Mouse (Mus musculus) layer of hippocampus, postnatal 14 days (tissue): ENCODE results near the gene Neurod4. TPM values are rescaled to one million over a fixed set of nuclear protein-coding genes. Genes with fewer than 3 reads are reported as not detected.

Source experiments
- DNase-seq, 2 experiments: peaks; one replicate each; pipeline ENCODE4 v3.0.0; 2021 to 2022; ENCODE audit warnings: low spot score in 2 of 2, mixed read lengths in 1 of 2
- total RNA-seq, 2 experiments: library from RNA; stranded (reverse); gene quantifications; 2 replicates each; pipeline ENCODE4 v1.2.3; 2021

Neurod4 gene
- total RNA-seq, 2 experiments from 2014 or later: 0.19 to 0.30 TPM

DNA sequence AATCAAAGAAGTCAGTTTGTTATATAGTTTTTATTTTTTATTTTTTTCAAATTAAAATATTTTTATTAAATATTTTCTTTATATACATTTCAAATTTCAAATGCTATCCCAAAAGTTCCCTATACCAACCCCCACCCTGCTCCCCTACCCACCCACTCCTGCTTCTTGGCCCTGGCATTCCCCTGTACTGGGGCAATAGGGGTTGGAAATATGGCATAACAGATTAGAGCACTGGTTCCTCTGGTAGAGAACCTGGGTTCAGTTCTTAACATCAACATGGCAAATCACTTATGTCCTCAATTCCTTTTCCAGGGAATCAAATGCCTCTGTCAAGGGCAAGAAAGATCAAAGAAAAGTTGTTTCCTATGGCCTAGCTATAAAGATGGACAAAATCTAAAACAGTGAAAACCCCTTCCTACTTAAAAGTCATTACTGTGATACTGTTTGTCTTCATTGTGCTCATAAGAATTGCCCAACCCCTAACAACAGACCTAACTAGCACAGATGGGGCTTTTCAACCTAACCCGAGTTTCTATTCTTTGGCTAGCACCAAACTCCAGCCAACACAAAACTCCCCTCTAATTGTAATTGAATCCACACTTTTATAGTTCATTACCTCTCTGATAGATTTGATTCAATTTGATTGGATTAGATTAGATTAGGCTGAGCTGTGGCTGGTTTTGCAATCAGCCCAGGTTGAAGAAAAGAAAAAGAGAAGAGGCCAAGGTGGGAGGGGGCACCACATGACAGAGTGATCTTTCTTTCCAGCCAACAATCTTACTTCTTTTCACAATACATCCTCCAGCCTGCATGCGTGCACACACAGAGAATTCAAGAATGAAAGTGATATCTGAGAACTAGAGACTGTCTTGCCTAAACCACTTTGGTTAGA, 41.5 kb downstream of the Neurod4 start:
- no peak for DNase-seq

DNA sequence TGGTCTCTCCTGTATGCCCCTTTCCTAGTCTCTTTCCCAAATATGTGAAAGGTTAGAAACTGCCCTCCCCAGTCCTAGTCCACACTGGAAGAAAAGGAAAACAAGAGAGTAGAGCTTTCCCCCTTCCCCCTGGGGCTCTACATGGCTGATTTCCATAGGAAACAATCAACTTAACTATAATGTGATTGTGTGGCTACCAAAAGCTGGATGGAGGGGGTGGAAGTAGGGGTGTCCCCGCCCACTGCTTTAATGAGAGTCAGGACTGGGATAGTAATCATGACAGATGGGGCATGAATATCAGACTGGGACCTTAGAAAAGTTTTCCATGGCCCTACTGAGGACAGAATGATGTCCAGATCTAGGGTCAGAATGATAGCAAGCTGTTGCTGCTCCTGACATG, 45.5 kb downstream of the Neurod4 start:
- DNase-seq: no peak

DNA sequence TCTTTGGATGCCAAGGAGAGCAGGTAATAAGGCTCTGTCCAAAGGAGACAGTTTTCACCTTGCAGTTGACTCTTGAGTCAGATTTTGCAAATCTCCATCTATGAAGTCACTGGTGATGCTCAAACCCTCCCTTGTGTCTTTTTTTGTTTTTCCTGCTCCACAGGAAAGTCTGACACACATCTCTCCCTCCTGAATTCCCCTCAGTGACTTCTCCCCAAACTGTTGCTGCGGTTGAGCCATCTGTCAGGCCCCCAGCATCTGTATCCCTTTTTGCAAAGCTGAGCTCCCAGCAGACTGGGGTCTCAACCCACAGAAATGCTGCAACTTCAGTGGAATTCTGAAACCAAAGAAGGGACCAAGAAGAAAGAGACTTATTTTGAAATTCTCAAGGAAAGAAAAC, 47.9 kb downstream of the Neurod4 start:
- DNase-seq: no peak

DNA sequence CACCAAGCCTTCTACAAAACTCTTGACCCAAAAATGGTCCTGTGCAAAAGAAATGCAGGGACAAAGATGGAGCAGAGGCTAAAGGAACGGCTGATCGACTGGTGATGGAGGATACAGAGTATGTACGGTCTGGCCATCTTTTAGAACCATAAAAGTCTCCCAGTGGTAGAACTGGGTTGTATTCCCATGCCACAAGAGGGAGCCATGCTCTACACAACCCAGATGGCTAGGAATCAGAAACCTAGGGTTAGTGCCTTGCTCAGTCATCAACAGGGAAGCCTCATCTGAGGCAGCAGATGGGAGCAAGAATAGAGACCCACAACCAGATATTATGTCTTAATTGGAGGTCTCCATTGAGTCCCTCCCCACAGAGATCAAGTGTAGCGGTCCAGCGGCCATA, 50.5 kb downstream of the Neurod4 start:
- no peak for DNase-seq

DNA sequence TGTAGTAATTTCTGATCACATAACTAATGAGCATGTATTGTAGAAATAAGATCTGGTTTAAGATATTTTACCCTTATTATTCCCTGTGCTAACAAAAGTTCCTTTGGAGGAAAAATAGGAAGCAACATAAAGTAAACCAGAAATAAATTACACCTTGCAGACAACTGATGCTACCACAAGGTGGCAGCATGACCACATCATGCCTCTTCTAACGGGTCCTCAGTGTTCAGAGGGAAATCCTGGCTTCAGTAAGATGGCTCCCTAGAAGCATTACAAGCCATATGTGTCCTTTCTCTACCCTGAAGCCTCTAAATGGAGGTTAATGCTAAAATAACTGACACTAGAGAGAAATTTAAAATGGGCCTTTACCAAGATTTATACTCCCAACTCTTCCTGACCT, 51.8 kb downstream of the Neurod4 start:
- DNase-seq: peak; percentile 35 to 71

DNA sequence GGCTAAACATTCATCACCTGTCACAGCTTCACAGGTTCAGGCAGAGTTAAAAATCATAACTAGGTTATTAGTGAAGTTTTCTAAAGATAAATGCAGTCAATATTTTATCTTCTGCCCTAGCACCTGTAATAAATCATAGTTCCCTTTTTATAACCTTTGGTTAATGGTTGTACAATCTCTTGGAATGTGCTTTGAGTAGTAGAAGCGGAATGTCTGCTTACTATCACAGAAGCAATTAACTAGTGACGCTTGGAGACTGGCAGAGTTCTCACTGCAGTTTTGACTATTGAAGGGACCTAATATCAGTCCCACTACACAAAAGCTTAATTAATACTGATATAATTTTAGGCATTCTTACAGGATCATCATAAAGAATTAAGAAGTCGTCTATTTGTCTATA, 55.0 kb downstream of the Neurod4 start:
- DNase-seq: no peak

Other genes with a start within 250 kb of the Neurod4 start
- gene Olfr821, start 249.9 kb downstream of the Neurod4 start, total RNA-seq: not detected
- not detected for gene Olfr822, start 209.0 kb downstream of the Neurod4 start, total RNA-seq
- gene Olfr823, start 164.9 kb downstream of the Neurod4 start, total RNA-seq: not detected
- not detected for gene Olfr824, start 150.2 kb downstream of the Neurod4 start, total RNA-seq
- gene Olfr825, start 113.5 kb downstream of the Neurod4 start, total RNA-seq: not detected
- not detected for gene Olfr826, start 96.1 kb downstream of the Neurod4 start, total RNA-seq
- gene Olfr827, start 65.8 kb downstream of the Neurod4 start, total RNA-seq: not detected
- 1 to 10 TPM; 1.3 to 1.6 TPM for gene Tespa1, start 42.6 kb upstream of the Neurod4 start, total RNA-seq
- gene Vmn2r84, start 114.1 kb upstream of the Neurod4 start, total RNA-seq: under 1 TPM; 0.09 to 0.10 TPM
- gene Vmn2r85, start 149.5 kb upstream of the Neurod4 start, total RNA-seq: under 1 TPM; 0.32 to 0.41 TPM
- gene Vmn2r86, start 175.8 kb upstream of the Neurod4 start, total RNA-seq: under 1 TPM; 0.16 to 0.21 TPM
- gene Vmn2r87, start 217.2 kb upstream of the Neurod4 start, total RNA-seq: under 1 TPM; 0.38 to 0.41 TPM